Mouse (Mus musculus): ENCODE results near the gene Ssbp3.

DNA sequence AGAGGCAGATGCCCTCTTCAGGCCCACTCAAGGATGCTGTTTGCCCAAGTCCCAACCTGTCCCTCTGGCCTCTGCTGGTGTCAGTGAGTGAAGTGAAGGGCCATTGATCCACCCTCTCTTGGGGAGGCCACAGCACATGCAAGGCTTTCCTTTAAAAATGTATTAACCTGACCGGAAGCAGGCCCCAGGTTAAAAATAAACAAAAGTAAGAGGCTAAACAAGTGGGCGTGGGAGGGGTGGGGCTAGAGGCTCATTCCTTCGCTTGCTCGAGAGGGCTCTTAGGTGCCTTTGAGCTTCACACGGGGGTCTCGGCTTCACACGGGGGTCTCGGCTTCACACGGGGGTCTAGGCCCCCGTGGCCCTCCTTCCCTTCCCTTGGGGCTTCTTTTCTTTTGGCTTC, 54.5 kb downstream of the Ssbp3 start:
- TF ChIP-seq GATA1 (IDR thresholded peaks at IDR 0.05; ENCODE audit: low read length): no peak
- TF ChIP-seq TAL1 (IDR thresholded peaks at IDR 0.05; ENCODE audit: low read length): no peak

Measured in erythroblast, embryonic 14.5 days (primary cell).